Mouse (Mus musculus) ES-E14 (cell line): ENCODE results near the gene Pomp.

Source experiments
- CHD2 ChIP-seq: IDR thresholded peaks from 2 replicates; pipeline ENCODE4 v1.6.1; 2014; ENCODE audit warnings: mild to moderate bottlenecking, low read depth, low read length, inconsistent platforms
- HCFC1 ChIP-seq: IDR thresholded peaks from 2 replicates; pipeline ENCODE4 v1.6.1; 2012; ENCODE audit warnings: low read length, inconsistent platforms, borderline replicate concordance; ENCODE audit not compliant: insufficient read depth
- MAFK ChIP-seq: IDR thresholded peaks from 2 replicates; pipeline ENCODE4 v1.6.1; 2014; ENCODE audit warnings: mild to moderate bottlenecking, low read depth, low read length, inconsistent platforms; ENCODE audit not compliant: insufficient read depth
- ZC3H11A ChIP-seq: IDR thresholded peaks from 2 replicates; pipeline ENCODE4 v1.6.1; 2012; ENCODE audit warnings: low read depth, mild to moderate bottlenecking, inconsistent platforms, low read length, borderline replicate concordance
- ZNF384 ChIP-seq: IDR thresholded peaks from 2 replicates; pipeline ENCODE4 v1.6.1; 2012; ENCODE audit warnings: low read depth, low read length, inconsistent platforms

GRCm38 (mm10) chr5:147875210-147875609 lies 14.9 kb downstream of the Pomp start:
- no peak for TF ChIP-seq CHD2
- no peak for TF ChIP-seq MAFK
- TF ChIP-seq ZNF384, result no peak
- TF ChIP-seq HCFC1, result no peak
- no peak for TF ChIP-seq ZC3H11A
